Mouse (Mus musculus): ENCODE results near the gene Rps6kc1.

The Rps6kc1 gene

GRCm38 (mm10) chr1:190763756-190764155 lies 147.8 kb downstream of the Rps6kc1 start:
- no peak for DNase-seq (ENCODE audit: low read depth, low spot score)

DNA sequence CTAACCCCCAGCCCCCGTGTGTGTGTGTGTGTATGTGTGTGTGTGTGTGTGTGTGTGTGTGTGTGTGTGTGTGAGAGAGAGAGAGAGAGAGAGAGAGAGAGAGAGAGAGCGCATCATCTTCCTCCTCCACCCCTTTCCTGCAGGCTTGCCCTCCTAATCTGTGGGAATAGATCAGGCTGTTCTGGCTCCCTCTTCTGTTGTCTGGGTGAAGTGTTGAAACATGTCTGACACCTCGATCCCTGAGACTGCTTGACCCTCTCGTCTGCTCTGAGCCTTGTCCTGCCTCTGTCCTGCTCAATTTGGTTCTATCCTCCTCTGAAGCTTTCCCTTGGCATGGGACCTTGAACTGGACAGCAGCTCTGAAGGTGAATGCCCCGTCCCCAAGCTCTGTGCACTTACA lies 149.8 kb downstream of the Rps6kc1 start:
- DNase-seq (ENCODE audit: low read depth, low spot score): no peak

GRCm38 (mm10) chr1:190757899-190758298 lies 153.7 kb downstream of the Rps6kc1 start:
- no peak for DNase-seq (ENCODE audit: low read depth, low spot score)

GRCm38 (mm10) chr1:190751794-190752570 lies 159.6 kb downstream of the Rps6kc1 start:
- no peak for DNase-seq (ENCODE audit: low read depth, low spot score)

DNA sequence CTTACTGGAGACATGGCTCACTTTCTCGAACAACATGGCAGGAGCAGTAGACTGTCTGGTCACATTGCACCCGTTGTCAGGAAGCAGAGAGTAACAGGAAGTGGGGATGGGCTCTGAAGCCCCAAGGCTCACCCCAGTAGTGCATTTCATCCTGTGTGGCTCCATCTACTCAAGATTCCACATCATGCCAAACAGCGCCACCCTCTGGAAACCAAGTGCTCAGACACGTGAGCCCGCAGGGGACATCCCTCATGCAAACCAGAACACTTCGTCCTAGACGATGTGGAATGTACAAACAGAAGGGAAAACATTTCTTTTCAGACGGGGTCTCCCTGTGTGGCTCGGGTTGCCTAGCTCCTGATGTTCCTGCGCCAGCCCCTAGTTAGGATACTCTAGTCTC lies 162.6 kb downstream of the Rps6kc1 start:
- no peak for DNase-seq (ENCODE audit: low read depth, low spot score)

DNA sequence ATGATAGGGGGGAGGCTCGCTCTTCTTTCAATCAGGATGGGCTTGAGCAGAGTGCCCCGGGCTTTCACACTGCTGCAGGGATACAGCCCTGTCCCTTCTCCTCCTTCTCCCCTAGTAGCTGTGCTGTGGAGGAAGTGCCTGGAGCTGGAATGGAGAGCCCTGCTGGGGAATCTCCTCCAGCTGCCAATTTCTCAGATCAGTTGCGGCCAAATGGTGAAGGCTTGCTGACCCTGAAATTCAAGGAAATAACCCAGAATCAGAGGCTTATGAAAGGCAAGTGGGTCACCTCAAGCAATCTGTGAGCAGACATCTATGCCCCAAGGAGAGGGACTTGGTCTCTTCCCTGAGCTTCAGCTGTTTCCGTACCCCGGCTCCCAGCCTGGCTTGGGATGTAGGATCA lies 170.1 kb downstream of the Rps6kc1 start:
- no peak for DNase-seq (ENCODE audit: low read depth, low spot score)

- no peak for DNase-seq (ENCODE audit: low read depth, low spot score)
Measured at GRCm38 (mm10) chr1:190732803-190733202, 178.8 kb downstream of the Rps6kc1 start.

GRCm38 (mm10) chr1:190729516-190730088 lies 182.0 kb downstream of the Rps6kc1 start:
- no peak for DNase-seq (ENCODE audit: low read depth, low spot score)

GRCm38 (mm10) chr1:190728111-190728651 lies 183.4 kb downstream of the Rps6kc1 start:
- DNase-seq (ENCODE audit: low read depth, low spot score): no peak

DNA sequence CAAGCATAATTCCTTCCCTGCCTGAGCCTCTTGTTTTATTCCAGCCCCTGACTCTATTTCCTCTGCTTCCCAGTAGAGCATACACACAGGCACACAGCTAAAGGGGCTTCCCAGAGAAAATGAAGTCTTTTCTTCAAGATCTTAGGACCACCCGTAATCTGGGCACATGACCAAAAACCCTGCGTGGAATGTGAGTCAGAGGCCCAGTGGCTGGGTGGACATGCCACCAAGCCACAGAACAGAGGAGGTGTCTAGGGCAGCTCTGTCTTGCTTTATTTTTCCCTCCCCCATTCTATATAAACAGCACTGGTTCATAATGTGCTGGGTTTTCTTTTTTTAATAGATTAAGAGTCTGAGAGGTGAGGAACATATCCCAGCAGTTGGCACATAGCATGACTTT lies 184.2 kb downstream of the Rps6kc1 start:
- DNase-seq (ENCODE audit: low read depth, low spot score): no peak

DNA sequence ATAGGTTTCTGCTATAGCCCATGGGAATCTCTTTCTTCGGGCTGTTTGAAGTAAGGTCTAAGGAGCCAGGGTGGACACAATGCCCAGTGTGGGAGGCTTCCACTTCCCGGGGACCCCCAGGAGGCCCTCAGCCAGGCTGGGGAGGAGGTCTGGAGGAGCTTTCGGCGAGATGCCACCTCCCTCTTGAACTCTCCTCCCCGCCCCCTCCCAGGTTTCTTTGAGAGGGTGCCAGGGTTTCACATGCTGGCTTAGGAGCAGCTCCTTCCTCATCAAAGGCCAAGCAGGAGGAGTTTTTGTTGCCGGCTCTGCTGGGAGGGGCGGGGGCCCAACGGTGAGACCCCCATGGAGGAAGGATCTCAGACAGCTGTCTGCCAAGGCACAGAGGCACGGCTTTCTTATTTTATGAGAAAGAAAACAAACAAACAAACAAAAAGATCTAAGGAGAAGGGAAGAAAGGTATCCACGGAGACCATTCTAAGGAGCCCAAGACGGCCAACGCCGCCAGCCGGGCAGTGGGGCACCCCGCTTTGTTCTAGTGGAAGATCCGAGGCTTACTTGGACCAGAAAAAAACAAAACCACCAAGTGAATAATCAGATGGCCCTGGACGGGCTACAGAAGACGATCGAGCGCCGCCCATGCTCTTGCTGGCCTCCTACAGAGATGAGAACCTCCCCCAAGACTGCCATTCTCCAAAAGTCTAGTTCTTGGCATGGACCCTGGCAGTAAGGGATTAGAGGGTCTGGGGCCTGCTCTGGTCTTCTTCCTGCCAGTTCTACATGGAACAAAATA lies 186.8 kb downstream of the Rps6kc1 start:
- DNase-seq (ENCODE audit: low read depth, low spot score): no peak

DNA sequence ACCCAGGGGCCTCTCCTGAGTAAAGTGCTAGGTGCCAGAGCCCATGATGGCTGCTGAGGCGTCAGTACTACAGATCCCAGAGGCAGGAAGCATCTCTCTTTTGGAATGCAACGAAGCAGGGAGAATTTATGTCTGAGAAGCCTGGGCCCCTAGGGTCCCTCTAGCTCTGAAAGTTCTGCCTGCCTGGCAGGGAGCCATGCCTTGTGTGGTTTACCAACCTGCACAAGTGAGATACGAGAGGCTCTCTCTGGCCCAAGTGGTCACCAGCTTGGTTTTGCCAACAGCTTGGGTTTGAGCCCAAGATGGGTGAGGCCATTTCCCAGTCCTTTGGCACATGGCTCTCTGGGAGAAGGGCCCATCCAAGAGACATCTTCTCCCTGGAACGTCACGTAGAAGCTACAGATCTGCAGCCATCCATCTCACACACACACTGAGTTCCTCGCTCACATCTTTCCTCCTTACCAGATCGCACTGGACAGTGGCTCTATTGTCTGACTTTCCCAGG lies 187.6 kb downstream of the Rps6kc1 start:
- DNase-seq (ENCODE audit: low read depth, low spot score): no peak

GRCm38 (mm10) chr1:190713848-190714247 lies 197.7 kb downstream of the Rps6kc1 start:
- no peak for DNase-seq (ENCODE audit: low read depth, low spot score)

GRCm38 (mm10) chr1:190697576-190697975 lies 214.0 kb downstream of the Rps6kc1 start:
- DNase-seq (ENCODE audit: low read depth, low spot score): no peak

GRCm38 (mm10) chr1:190695589-190695988 lies 216.0 kb downstream of the Rps6kc1 start:
- DNase-seq (ENCODE audit: low read depth, low spot score): no peak

DNA sequence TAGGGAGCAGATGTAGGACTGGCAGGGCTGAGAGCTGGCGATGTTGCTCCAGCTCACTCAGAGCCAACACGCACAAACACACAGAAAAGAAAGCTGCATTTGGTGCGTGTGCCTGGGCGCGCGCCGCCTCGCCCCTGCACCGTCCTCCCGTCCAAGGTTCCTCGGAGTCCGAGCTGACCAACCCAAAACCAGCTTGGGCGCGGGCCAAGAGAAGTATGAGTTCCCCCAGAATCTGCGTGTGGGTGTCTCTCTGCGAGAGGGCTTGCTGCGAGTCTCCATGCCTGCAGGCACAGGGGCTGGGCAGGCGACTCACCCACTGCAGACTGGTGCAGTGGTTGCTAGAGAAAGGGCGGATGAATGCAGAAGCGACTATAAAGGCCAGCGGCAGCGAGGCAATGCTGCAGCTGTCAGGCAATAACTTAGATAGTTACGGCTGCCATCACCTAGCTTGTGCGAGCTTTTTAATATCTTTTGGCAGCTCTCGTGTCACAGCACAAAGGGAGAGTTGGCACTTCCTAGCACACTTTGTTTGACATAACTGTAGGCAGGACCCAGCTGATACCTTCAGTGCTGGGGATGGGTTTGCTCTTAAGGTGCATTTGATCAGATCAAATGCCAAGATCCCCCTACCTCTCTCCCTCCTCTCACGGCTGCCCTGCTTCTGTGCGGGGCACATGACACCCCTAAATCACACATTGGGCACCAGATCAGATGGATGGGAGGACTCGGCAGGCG lies 220.9 kb downstream of the Rps6kc1 start:
- no peak for DNase-seq (ENCODE audit: low read depth, low spot score)

GRCm38 (mm10) chr1:190683060-190683459 lies 228.5 kb downstream of the Rps6kc1 start:
- DNase-seq (ENCODE audit: low read depth, low spot score): no peak

DNA sequence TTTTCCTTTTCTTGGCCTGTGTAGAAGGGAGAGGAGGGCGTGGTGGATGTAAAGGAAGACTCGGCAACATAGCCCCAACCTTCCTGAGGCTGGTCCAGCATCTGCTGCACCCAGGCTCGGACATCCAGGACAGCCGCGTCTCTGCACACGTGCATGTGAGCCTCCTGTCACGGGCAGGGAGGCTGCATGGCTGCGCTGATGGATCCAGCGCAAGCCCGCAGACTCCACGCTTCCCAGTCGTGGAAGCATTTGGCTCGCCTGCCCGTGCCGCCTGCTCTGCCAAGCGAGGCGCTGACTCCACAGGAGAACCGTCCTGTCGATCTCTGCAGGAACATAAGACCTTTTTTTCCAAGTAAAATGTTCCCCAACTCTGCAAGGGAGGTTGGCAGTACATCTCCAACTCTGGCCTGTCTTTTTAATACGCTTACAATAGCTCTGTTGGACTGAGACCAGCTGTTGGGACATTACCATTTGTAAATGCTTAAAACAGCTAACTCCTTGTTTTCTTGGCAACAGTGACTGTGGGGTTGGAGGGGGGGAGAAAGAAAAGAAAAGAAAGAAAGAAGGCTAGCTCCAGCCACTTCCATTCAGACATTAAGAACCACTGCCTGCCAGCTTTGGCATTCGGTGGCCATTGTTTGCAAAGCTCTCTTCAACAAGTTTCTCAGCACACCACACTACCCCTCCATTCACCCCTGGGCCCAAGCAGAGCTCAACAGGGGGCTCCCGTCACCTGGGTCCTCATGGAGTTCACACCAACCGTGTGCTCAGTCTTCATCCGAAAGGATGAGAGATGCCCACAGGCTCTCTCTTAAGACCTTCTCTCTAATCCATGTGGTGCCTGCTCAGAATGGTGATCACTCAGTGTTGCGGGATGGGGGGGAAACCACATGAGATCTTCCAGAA lies 229.3 kb downstream of the Rps6kc1 start:
- DNase-seq (ENCODE audit: low read depth, low spot score): no peak

DNA sequence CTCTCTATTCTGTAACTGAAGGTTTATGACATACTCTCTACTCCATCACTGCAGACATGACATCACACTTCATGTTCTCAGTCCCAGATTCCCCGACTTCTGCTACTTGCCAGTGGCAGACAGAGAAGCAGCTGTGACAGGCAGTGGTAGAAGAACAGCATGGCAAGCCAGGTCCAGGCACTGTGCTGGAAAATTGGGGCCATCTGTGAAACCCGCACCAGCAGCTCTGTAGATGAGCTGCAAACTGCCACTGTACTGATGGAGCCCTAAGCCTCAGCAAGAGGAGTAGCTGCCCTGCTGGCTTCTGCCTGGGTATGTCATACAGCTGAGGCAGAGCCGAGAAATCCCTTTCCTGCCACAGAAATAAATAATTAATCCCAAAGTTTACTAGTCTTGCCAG lies 236.1 kb downstream of the Rps6kc1 start:
- DNase-seq (ENCODE audit: low read depth, low spot score): no peak

GRCm38 (mm10) chr1:190669099-190669498 lies 242.5 kb downstream of the Rps6kc1 start:
- no peak for DNase-seq (ENCODE audit: low read depth, low spot score)

Data from CD4-positive helper T cell, adult 2 months (primary cell).